Mouse (Mus musculus) thymus, adult 2 months (tissue): ENCODE results near the gene Enpp6. TPM values are rescaled to one million over a fixed set of nuclear protein-coding genes. Genes with fewer than 3 reads are reported as not detected.

Experiments used
- DNase-seq: peaks from one replicate; pipeline ENCODE4 v3.0.0; 2021
- H3K27ac ChIP-seq: fragments of 200-500 bp; 2 replicates; pipeline ENCODE4 v1.5.1; 2012; ENCODE audit warnings: low read length, control low read depth; ENCODE audit not compliant: control insufficient read depth, insufficient read depth
- H3K27me3 ChIP-seq: fragments of 200-500 bp; 2 replicates; pipeline ENCODE4 v1.6.1; 2012; ENCODE audit warnings: mild to moderate bottlenecking, low read length, moderate library complexity, mixed read lengths; ENCODE audit not compliant: control insufficient read depth, insufficient read depth
- H3K36me3 ChIP-seq: fragments of 200-500 bp; 2 replicates; pipeline ENCODE4 v1.6.1; 2012; ENCODE audit warnings: mild to moderate bottlenecking, low read length, moderate library complexity; ENCODE audit not compliant: control insufficient read depth, insufficient read depth
- H3K4me1 ChIP-seq: fragments of 200-500 bp; replicated peaks from 2 replicates; pipeline ENCODE4 v1.6.1; 2012; ENCODE audit warnings: low read length; ENCODE audit not compliant: control insufficient read depth, insufficient read depth
- H3K4me3 ChIP-seq: fragments of 200-500 bp; 2 replicates; pipeline ENCODE4 v1.5.1; 2012; ENCODE audit warnings: mild to moderate bottlenecking, low read length, control low read depth, moderate library complexity; ENCODE audit not compliant: control insufficient read depth, insufficient read depth
- CTCF ChIP-seq: fragments of 200-500 bp; IDR thresholded peaks from 2 replicates; pipeline ENCODE4 v1.5.1; 2012; ENCODE audit warnings: mild to moderate bottlenecking, control low read depth, low read length, moderate library complexity, borderline replicate concordance; ENCODE audit not compliant: control insufficient read depth, poor library complexity, insufficient read depth; ENCODE audit errors: extremely low read depth
- POLR2A ChIP-seq: fragments of 200-500 bp; IDR thresholded peaks from 2 replicates; pipeline ENCODE4 v1.6.1; 2012; ENCODE audit warnings: mild to moderate bottlenecking, low read length, control low read depth, moderate library complexity; ENCODE audit not compliant: control insufficient read depth, poor library complexity, insufficient read depth; ENCODE audit errors: extremely low read depth
- WGBS: fragments of 180-500 bp; shearing (Covaris S2); methylation state at CpG from one replicate; pipeline ENCODE4 v1.1.7; 2018; 5-methylcytosine and 5-hydroxymethylcytosine counted together
- polyA plus RNA-seq: library from polyadenylated mRNA; depleted of rRNA; stranded (reverse); fragments of >200 nt; gene quantifications from 2 replicates; pipeline ENCODE4 v1.2.3, GENCODE M21; 2012

Enpp6 gene
- polyA plus RNA-seq, 1 experiment = 1.3 TPM

DNA sequence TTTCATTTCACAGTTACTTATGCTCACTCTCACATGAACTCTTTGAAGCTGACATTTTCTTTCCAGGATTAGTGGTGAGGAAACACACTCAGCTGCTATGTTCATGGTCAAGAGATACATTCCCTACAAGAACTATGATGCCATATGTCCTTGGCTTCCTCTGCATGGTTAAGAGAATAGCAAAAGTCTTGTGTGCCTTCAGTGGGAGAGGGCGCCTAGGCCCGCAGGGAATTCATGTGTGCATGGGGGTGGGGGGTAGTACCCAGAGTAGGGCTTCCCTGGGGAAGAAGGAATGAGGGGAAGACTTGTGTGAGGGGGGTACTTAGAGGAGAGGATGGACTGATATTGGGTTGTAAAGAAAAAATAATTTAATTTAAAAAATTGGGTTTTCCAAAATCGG lies 18.0 kb upstream of the Enpp6 start:
- H3K27me3 ChIP-seq = no peaks in the 10 kb centered on the region
- H3K4me1 ChIP-seq = no peaks in the 10 kb centered on the region
- no peak overlapping the region for H3K27ac ChIP-seq
- DNase-seq = no peak
- no peaks in the 10 kb centered on the region for H3K36me3 ChIP-seq
- TF ChIP-seq CTCF (no peak), POLR2A (no peak)
- WGBS = 98% methylated on average over 3 of the region's 3 CpGs
- no peak overlapping the region for H3K4me3 ChIP-seq

GRCm38 (mm10) chr8:46969386-46969785 lies 17.3 kb upstream of the Enpp6 start:
- TF ChIP-seq POLR2A = no peak
- TF ChIP-seq CTCF = no peak

GRCm38 (mm10) chr8:46977376-46977775 lies 9.3 kb upstream of the Enpp6 start:
- WGBS = 94% methylated on average over 4 of the region's 4 CpGs
- TF ChIP-seq CTCF (no peak), POLR2A (no peak)
- Histone ChIP-seq H3K27ac (no peak overlapping the region), H3K4me1 (no peaks in the 10 kb centered on the region), H3K27me3 (no peaks in the 10 kb centered on the region), H3K4me3 (no peak overlapping the region), H3K36me3 (no peaks in the 10 kb centered on the region)
- DNase-seq = no peak

More at GRCm38 (mm10) chr8:46969386-46969785, 17.3 kb upstream of the Enpp6 start:
- DNase-seq = no peak
- Histone ChIP-seq H3K4me3 (no peak overlapping the region), H3K4me1 (no peaks in the 10 kb centered on the region), H3K36me3 (no peaks in the 10 kb centered on the region), H3K27me3 (no peaks in the 10 kb centered on the region), H3K27ac (no peak overlapping the region)
- WGBS = 55% methylated on average over 2 of the region's 2 CpGs

DNA sequence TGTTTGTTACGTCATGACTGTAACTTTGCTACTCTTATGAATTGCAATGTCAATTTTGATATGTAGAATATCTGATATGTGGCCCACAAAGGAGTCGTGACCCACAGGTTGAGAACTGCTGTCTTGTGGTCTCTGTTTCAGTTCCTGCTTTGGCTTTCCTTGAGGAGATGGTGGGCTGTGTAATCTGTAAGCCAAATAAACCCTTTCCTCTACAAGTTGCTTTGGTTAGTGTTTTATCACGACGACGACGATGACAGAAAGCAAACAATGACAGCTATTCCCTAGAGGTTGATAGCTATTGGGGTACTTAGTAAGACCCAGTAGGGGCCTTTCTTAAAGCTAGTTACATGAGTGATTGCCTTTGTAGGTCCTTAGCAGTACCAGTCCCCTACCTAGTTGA lies 4.5 kb upstream of the Enpp6 start:
- 74% methylated on average over 6 of the region's 6 CpGs for WGBS
- no peak overlapping the region for H3K27ac ChIP-seq

DNA sequence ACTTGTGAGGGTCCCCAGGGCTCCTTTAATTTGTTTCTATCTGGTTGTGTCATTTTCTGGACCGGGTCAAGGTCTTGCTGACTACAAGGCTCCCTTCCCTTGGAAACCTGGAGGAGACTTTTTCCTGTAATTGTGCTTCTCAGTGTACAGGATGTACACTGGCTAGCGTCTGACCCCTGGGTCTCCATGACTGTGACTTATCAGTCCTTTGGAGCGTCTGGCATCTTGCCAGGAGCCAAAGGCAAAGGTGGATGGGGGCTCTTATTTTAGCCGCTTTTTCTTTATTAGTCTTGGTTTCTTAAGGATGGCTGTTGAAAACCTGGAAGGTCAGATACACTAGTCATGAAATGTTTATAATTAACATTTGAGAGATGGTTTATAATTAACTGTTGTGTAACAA lies 3.9 kb upstream of the Enpp6 start:
- WGBS = 91% methylated on average over 4 of the region's 4 CpGs
- Histone ChIP-seq H3K36me3 (no peaks in the 10 kb centered on the region), H3K27ac (no peak overlapping the region), H3K27me3 (no peaks in the 10 kb centered on the region), H3K4me3 (no peak overlapping the region), H3K4me1 (no peaks in the 10 kb centered on the region)
- DNase-seq = no peak
- no peak for TF ChIP-seq CTCF
- TF ChIP-seq POLR2A = no peak

More for the DNA sequence above, 4.5 kb upstream of the Enpp6 start:
- Histone ChIP-seq H3K36me3 (no peaks in the 10 kb centered on the region), H3K27me3 (no peaks in the 10 kb centered on the region), H3K4me1 (no peaks in the 10 kb centered on the region), H3K4me3 (no peak overlapping the region)
- no peak for DNase-seq
- TF ChIP-seq POLR2A = no peak
- no peak for TF ChIP-seq CTCF

DNA sequence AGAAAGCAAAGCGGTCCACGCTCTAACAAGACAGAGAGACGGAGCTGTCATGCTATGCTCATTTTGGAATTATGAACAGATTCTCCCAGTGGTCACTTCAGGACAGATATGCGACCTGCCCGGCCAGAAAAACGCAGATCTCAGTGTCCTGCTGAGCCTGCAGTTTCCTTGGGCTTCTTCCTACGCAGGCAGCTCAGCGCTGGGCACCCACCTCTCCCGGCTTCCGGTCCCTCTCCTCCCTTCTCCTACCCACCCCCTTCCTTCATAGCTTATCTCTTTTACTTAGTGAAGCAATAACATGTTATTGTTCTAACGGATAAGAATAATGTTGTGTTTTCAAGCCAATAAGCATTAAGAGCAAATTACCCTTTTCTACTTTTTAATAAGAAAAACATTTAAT lies 2.0 kb upstream of the Enpp6 start:
- Histone ChIP-seq H3K4me1 (no peaks in the 10 kb centered on the region), H3K4me3 (no peak overlapping the region), H3K27me3 (no peaks in the 10 kb centered on the region), H3K27ac (no peak overlapping the region), H3K36me3 (no peaks in the 10 kb centered on the region)
- DNase-seq = no peak
- WGBS = 92% methylated on average over 11 of the region's 11 CpGs
- TF ChIP-seq CTCF = no peak

GRCm38 (mm10) chr8:46988366-46988765 lies 1.7 kb downstream of the Enpp6 start:
- 87% methylated on average over 6 of the region's 6 CpGs for WGBS
- Histone ChIP-seq H3K4me3 (no peak overlapping the region), H3K36me3 (no peaks in the 10 kb centered on the region), H3K4me1 (0 out of 2 replicates have a peak, but pooled peaks cover 2% of the 10 kb centered on the region), H3K27ac (no peak overlapping the region), H3K27me3 (no peaks in the 10 kb centered on the region)
- DNase-seq = no peak
- TF ChIP-seq CTCF = no peak
- no peak for TF ChIP-seq POLR2A
